Mouse (Mus musculus) cerebellum, adult 2 months (tissue): ENCODE measurements around the gene Gm9970.

Source experiments
- CTCF ChIP-seq: fragments of 200-500 bp; IDR thresholded peaks from 2 replicates; pipeline ENCODE4 v1.5.1; 2011; ENCODE audit warnings: low read depth, mild to moderate bottlenecking, control low read depth, low read length, moderate library complexity, borderline replicate concordance; ENCODE audit not compliant: insufficient read depth
- POLR2A ChIP-seq: fragments of 200-500 bp; IDR thresholded peaks from 2 replicates; pipeline ENCODE4 v1.6.1; 2011; ENCODE audit warnings: low read length, control low read depth, borderline replicate concordance; ENCODE audit not compliant: insufficient read depth

DNA sequence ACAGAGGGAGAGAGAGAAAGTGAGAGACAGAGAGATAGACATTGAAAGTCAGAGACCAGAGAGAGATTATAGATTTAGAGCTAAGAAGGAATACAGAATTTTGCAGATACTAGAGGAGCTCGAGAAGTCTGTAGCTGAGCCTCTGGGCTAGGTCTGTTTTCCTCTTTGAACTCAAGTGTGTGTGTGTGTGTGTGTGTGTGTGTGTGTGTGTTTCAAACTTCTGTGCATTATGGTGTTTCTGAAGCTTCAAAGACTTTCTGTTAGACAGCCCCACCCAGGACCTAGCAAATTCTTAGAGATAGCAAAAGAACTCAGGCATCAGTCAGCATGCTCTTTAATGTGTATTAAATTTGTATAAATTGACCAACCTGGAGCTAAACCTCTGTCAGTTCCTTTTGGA lies 14.4 kb downstream of the Gm9970 start:
- TF ChIP-seq POLR2A (no peak), CTCF (no peak)
